Mouse (Mus musculus) bone marrow, adult 2 months (tissue): Measurements from ENCODE around the gene Slc26a6.

Source experiments
- CTCF ChIP-seq: fragments of 200-500 bp; IDR thresholded peaks from 2 replicates; pipeline ENCODE4 v1.5.1; 2011; ENCODE audit warnings: low read length, control low read depth; ENCODE audit not compliant: control insufficient read depth, insufficient read depth
- POLR2A ChIP-seq: fragments of 200-500 bp; IDR thresholded peaks from 2 replicates; pipeline ENCODE4 v1.6.1; 2011; ENCODE audit warnings: low read depth, mild to moderate bottlenecking, control low read depth, low read length, borderline replicate concordance; ENCODE audit not compliant: control insufficient read depth

DNA sequence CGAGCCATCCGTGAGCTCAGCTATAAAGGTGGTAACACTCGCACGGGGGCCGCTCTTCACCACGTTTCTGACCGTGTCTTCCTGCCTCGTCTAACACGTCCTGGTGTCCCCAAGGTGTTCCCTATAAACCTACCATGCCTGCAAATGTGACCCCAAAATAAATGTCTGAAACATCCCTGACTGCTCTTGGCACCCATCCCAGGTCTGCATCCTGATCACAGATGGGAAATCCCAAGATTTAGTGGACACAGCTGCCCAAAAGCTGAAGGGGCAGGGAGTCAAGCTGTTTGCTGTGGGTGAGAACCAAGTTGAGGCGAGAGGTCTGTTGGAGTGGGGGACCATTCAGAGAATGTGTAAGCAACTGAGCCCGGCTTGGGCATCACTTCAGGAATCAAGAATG, 102.2 kb downstream of the Slc26a6 start:
- no peak for TF ChIP-seq POLR2A
- no peak for TF ChIP-seq CTCF
